Mouse (Mus musculus): ENCODE measurements around the gene Alg3.

The Alg3 gene

GRCm38 (mm10) chr16:20600511-20600910 lies 11.0 kb downstream of the Alg3 start:
- no peak for DNase-seq

- no peak for DNase-seq
Observed at GRCm38 (mm10) chr16:20596687-20597441, 14.7 kb downstream of the Alg3 start.

- no peak for DNase-seq
Observed at GRCm38 (mm10) chr16:20595737-20596136, 15.8 kb downstream of the Alg3 start.

GRCm38 (mm10) chr16:20595060-20595673 lies 16.4 kb downstream of the Alg3 start:
- no peak for DNase-seq

GRCm38 (mm10) chr16:20591076-20591705 lies 20.3 kb downstream of the Alg3 start:
- no peak for DNase-seq

GRCm38 (mm10) chr16:20590680-20591038 lies 20.9 kb downstream of the Alg3 start:
- DNase-seq, result no peak

GRCm38 (mm10) chr16:20589939-20590679 lies 21.4 kb downstream of the Alg3 start:
- DNase-seq, result peak; percentile 62

- peak; percentile 53 for DNase-seq
Observed at GRCm38 (mm10) chr16:20589366-20589938, 22.1 kb downstream of the Alg3 start, which contains the start of gene Vwa5b2. Gene Vwa5b2, plus strand, starts transcription at chr16:20589471.

- no peak for DNase-seq
Observed at GRCm38 (mm10) chr16:20565075-20565474, 46.5 kb downstream of the Alg3 start.

GRCm38 (mm10) chr16:20557381-20557780 lies 54.2 kb downstream of the Alg3 start:
- DNase-seq, result no peak

Measured in right cerebral cortex, postnatal 4 days (tissue).